Mouse (Mus musculus): ENCODE measurements around the gene Atg7. TPM values are rescaled to one million over a fixed set of nuclear protein-coding genes. Genes with fewer than 3 reads are reported as not detected.

Gene Atg7
- total RNA-seq, 4 experiments from 2014 or later, result 8.2 to 10.4 (median 9.0) TPM

GRCm38 (mm10) chr6:114849787-114850186 is 206.9 kb downstream of the Atg7 start:
- no peak for DNase-seq (ENCODE audit: low spot score in 2 of 2)

GRCm38 (mm10) chr6:114851688-114852087 is 208.8 kb downstream of the Atg7 start:
- DNase-seq (ENCODE audit: low spot score in 2 of 2), result no peak

DNA sequence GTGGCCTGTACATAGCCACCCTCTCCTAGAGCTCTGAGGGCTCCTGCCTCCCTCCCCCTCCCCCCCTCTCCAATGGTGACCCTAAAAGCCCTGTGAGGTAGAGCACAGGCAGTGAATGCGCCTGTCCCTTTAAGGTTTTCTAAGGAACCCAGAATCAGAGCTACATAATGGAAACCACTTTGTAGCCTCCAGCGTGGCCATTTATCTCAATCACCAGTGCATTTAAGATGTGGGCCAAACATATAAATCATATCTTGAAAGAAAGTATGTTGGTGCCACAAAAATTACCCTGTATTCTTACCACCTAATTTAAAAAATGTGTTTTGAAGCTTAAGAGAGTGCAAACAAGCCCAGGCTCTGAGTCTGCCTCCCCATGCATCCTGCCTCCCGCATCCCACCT is 209.8 kb downstream of the Atg7 start:
- DNase-seq (ENCODE audit: low spot score in 2 of 2), result no peak

DNA sequence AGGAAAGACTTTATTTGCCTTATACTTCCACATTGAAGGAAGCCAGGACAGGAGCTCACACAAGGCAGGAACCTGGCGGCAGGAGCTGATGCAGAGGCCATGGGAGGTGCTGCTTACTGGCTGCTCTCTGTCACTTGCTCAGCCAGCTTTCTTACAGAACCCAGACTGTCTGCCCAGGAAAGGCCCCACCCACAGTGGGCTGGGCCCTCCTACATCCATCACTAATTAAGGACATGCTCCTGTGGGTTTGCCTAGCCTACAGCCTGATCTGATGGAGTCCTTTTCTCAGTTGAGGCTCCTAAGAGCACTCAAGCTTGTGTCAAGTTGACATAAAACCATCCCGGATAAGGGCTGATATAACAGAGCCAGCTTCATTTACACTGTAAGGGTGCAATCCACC is 211.5 kb downstream of the Atg7 start:
- DNase-seq (ENCODE audit: low spot score in 2 of 2), result no peak

DNA sequence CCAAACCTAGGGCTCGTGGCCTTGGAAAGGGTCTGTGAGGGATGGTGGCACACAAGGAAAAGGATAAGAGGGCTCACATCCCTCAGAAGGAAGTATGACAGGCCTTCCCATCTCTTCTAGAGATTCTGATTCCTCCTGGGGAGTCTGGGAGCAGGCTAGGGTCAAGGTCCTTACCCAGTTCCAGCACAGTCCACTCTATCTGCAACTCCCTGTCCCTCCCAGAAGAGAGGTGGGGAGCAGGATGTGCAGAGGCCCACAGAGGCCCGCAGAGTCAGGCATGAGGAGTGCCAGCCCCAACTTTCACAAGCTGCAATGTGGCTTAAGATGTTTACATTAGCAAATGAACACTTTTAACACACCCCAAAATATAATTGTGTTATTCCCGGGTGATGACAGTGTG is 212.7 kb downstream of the Atg7 start:
- DNase-seq (ENCODE audit: low spot score in 2 of 2), result no peak

GRCm38 (mm10) chr6:114856501-114856900 is 213.6 kb downstream of the Atg7 start:
- no peak for DNase-seq (ENCODE audit: low spot score in 2 of 2)

GRCm38 (mm10) chr6:114857996-114858721 is 215.3 kb downstream of the Atg7 start:
- no peak for DNase-seq (ENCODE audit: low spot score in 2 of 2)

- no peak for DNase-seq (ENCODE audit: low spot score in 2 of 2)
Measured at GRCm38 (mm10) chr6:114858722-114859053, 215.8 kb downstream of the Atg7 start.

DNA sequence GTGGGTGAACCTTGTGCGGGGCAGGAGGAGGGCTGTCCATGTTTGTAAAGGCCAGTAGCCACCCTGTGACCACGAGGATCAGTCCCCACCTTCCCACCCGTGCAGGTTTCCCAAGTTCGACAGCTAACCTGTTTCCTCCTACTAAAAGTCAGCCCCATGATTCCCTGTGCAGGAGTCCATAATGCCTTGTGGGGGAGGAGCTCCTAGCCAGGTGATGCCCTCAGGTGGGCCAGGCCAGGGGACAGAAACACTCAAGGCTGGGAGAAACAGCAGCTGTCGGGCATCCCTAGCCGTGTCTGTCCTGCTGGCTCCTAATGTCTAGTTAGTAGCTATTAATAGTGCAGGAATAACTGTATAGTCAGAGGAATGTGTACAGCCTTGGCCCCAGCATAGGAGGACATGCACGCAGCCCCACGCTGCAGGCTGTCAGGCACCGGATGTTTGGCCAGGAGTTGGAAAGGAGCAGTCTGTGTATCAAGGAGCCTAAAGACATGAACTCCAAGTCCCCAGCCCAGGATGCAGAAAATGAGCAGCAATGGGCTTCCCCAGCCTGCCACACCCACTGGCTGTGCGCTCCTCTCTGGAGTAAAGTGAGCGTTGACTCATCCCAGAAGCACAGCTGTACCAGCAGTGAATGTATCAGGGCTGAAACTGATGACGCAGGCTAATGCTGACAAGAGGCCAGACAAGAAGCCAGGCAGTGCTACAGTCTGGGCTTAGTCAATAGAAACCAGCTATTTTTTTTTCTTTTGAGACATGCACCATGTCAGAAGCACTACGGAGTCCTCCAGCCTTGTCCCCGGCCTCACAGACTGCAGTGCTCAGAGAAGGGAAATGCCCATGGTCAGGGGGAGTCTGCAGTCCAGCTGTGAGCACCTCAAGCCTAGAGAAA is 218.0 kb downstream of the Atg7 start:
- peak; percentile 39 to 55 for DNase-seq (ENCODE audit: low spot score in 2 of 2)

DNA sequence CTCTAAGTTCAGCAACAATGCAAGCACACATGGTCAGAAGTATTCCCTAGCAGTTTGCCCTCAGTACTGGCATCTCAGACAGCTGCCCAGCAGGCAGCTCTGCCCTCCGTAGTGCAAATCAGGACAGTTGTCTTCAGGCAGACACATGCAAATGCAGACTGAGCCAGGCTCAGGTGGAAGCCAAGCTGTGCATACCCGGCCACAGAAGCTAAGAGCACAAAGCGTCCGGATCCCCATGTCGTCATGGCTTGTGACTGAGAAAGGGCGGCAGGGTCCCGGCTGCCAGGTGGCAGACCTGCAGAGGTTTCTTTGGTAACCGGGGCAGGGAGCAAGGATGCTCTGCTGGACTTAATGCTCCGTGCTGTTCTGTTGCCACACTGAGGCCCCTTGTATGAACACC is 218.7 kb downstream of the Atg7 start:
- no peak for DNase-seq (ENCODE audit: low spot score in 2 of 2)

DNA sequence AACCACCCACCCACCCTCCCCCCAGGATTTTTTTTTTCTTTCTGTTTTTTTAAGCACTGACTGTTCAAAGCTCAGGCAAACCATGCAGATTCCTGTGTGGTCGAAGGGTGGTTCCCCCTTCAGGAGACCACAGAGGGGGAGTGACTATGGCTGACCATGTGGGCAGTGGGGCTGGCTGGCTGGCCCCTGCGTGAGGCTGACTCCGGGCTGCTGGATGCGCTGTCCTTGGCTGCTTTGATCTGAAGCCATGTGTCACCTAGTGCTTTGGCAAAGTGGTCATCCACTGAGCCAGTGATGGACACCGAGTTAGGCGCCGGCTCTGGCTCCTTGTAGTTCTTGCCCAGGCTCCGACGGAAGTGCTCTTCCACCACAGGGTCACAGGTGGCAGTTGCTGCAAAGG is 219.1 kb downstream of the Atg7 start:
- no peak for DNase-seq (ENCODE audit: low spot score in 2 of 2)

GRCm38 (mm10) chr6:114863501-114863900 is 220.6 kb downstream of the Atg7 start:
- DNase-seq (ENCODE audit: low spot score in 2 of 2), result no peak

DNA sequence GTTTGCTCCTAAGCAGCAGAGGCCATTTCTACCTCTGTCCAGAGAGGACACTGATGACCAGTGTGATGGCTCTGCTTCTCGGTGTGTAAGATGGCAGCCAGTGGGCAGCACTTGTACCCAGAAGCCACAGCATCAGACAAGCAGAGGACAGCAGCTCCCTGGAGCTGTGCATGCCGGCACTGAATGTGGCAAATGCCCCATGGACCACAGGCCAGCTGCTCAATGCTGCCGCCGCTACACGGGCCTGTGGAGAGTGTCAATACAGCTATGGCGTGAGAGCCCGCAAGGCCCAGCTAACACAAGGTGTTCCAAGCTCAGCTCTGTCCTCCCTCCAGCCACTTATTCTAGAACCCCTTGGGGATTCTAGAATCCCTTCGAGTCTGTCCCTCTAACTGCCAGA is 221.5 kb downstream of the Atg7 start:
- no peak for DNase-seq (ENCODE audit: low spot score in 2 of 2)

DNA sequence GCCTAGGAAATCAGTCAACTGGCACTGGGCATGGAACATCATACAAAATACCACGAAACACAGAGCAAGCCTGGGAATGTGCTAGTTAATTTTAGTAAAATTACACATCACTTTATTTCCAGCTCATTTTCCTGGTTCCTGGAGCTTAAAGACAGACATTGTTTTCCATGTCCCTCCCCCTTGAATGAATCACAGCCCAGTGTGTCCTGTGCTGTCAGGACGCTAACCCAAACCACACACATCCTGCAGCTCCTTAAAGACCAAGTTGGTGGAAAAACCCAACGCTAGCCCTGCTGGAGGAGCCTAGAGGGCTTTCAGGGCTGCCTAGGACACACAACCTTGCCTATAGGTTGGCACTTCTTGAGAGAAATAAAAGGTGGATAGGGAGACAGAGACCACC is 223.2 kb downstream of the Atg7 start:
- no peak for DNase-seq (ENCODE audit: low spot score in 2 of 2)

DNA sequence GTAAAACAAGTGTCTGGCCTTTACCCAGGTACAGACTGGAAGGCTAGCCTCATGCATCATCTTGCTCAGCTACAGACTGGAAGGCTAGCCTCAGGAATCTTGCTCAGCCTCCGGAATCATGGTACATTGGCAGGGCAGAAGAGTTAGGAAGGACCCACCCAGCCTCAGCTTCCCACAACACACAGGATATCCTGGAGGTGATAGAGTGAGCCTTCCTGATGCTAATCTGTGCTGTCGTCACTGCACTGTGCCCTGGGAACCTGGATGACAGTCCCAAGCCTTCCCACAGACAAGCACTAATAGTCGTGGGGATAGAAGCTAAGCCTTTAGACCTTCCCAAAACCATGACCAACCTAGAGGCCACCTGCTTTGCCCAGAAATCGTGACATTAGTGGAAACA is 223.7 kb downstream of the Atg7 start:
- no peak for DNase-seq (ENCODE audit: low spot score in 2 of 2)

GRCm38 (mm10) chr6:114868656-114869055 is 225.8 kb downstream of the Atg7 start:
- DNase-seq (ENCODE audit: low spot score in 2 of 2), result no peak

- no peak for DNase-seq (ENCODE audit: low spot score in 2 of 2)
Measured at GRCm38 (mm10) chr6:114869501-114870076, 226.7 kb downstream of the Atg7 start.

GRCm38 (mm10) chr6:114871010-114871660 is 228.2 kb downstream of the Atg7 start:
- DNase-seq (ENCODE audit: low spot score in 2 of 2), result no peak

GRCm38 (mm10) chr6:114873808-114874137 is 230.9 kb downstream of the Atg7 start:
- no peak for DNase-seq (ENCODE audit: low spot score in 2 of 2)

DNA sequence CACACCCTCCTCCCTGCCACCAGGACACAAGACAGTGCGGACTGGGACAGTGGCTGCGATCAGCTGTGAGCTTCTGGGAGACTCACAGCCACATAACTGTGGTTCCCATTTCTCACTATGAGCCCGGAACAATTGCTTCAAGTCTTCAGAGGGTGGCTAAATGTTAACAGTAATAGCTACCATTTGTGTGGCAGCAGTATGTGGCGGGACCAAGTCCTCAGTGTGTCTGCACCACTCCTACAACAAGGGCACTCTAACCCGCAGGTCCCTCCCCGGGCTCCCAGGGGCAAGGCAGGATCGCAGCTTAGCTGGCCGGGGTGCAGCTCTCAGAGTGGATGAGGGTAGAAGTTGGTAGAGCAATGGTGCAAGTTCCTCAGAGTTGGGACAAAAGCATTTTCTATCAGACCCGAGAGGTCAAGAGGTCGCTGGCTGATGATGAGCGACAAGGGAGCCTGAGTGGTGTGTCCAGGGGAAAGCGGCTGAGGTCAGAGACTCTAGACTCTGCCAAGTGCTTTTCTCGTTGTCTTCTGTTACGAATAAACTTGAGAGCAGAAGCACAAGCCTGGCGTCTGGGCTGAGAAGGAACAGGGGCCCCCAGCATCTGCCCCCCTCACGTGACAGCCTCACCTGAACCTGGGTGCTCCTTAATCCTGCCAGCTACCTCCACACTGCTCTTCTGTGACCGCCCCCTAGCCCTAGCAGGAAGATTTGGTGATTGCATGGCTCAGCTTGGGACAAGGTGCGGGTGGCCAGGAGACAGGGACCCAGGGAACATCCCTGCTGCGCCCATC is 231.4 kb downstream of the Atg7 start:
- DNase-seq (ENCODE audit: low spot score in 2 of 2), result no peak

DNA sequence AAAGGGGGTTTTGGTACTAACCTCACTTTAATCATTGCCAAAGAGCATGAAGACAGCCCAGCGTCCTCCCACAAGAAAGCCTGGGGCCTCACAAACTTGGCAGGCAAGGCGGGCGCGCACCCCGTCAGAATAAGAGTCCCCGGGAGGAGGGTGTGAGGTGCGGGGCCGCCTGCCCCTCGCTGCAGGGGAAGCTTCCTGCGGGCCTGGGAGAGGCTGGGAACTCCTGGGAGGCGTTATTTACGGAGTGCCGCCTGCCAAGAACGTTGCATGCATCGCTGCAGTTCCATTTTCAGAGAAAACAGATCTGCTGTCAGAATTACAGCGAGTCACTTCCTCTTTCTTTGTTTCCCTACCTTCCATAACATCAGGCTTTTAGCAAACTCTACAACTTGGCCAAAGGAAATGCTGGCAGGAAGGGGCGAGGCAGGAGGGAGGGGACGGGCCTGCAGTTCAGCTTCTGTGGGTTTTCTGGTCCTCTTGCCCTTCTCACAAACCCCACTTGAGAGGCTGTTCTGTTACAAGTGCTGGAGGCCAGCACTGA is 232.2 kb downstream of the Atg7 start:
- peak; percentile 85 to 89 for DNase-seq (ENCODE audit: low spot score in 2 of 2)
